Comparison of ENCODE assay signal across 21 mouse cellular contexts in genomic region chr8:95373389-95374002, GRCm38 (mm10). TPM values are rescaled to one million over a fixed set of nuclear protein-coding genes. Genes with fewer than 3 reads are reported as not detected.
DNase-seq lines count a peak whose midpoint lies in the region; ATAC-seq lines count a peak whose summit lies in the region.
"Had no signal": no experiment of that assay in that cellular context is flagged by ENCODE, and none has a peak within 500 bp of the region (broad histone marks: within the 10 kb centered on the region; RNA-seq: fewer than 3 reads in every experiment).

No protein-coding gene starts in this region.

- no peak for ATAC-seq in limb, embryonic 13.5 days (ENCODE audit: low FRiP score, low read depth)
- ATAC-seq in heart, embryonic 13.5 days (ENCODE audit: extremely low read depth, insufficient number of reproducible peaks, low FRiP score, low TSS enrichment), result no peak
- ATAC-seq: liver, postnatal 0 days had no signal

- H3K9me3 ChIP-seq in limb, embryonic 13.5 days, result no peaks in the 10 kb centered on the region
- H3K9me3 ChIP-seq in limb, embryonic 10.5 days (replicated peaks), result no peaks in the 10 kb centered on the region
- H3K9me3 ChIP-seq in heart, embryonic 13.5 days, result no peaks in the 10 kb centered on the region
- H3K9me3 ChIP-seq: forebrain, embryonic 12.5 days; limb, embryonic 15.5 days; neural tube, embryonic 12.5 days had no signal

- 75% methylated on average over 12 of the region's 12 CpGs for WGBS in limb, embryonic 13.5 days
- WGBS in limb, embryonic 10.5 days, result 79% methylated on average over 12 of the region's 12 CpGs
- 56% methylated on average over 12 of the region's 12 CpGs for WGBS in heart, embryonic 13.5 days

- peaks cover 8% of the 10 kb centered on the region; the same call in 1 of the 2 replicates for H3K36me3 ChIP-seq in limb, embryonic 13.5 days
- peaks cover 34% of the 10 kb centered on the region for H3K36me3 ChIP-seq in limb, embryonic 10.5 days
- peaks cover 61% of the 10 kb centered on the region for H3K36me3 ChIP-seq in heart, embryonic 13.5 days
- H3K36me3 ChIP-seq: limb, embryonic 15.5 days had no signal

- H3K4me1 ChIP-seq in limb, embryonic 13.5 days, result peaks cover 30% of the 10 kb centered on the region
- H3K4me1 ChIP-seq in limb, embryonic 10.5 days, result peaks cover 41% of the 10 kb centered on the region
- peaks cover 63% of the 10 kb centered on the region for H3K4me1 ChIP-seq in heart, embryonic 13.5 days
- H3K4me1 ChIP-seq: forebrain, embryonic 12.5 days; neural tube, embryonic 12.5 days had no signal

- H3K27me3 ChIP-seq in limb, embryonic 13.5 days, result no peaks in the 10 kb centered on the region
- H3K27me3 ChIP-seq in limb, embryonic 10.5 days (ENCODE audit: low read depth, poor library complexity, severe bottlenecking), result no peaks in the 10 kb centered on the region
- H3K27me3 ChIP-seq in heart, embryonic 13.5 days (replicated peaks), result no peaks in the 10 kb centered on the region
- H3K27me3 ChIP-seq: forebrain, embryonic 12.5 days; limb, embryonic 15.5 days; neural tube, embryonic 12.5 days had no signal

- no peak overlapping the region for H3K4me3 ChIP-seq in limb, embryonic 13.5 days
- H3K4me3 ChIP-seq in limb, embryonic 10.5 days, result no peak overlapping the region
- H3K4me3 ChIP-seq in heart, embryonic 13.5 days, result no peak overlapping the region
- H3K4me3 ChIP-seq: forebrain, embryonic 12.5 days; limb, embryonic 15.5 days; neural tube, embryonic 12.5 days had no signal

- no peak for DNase-seq in limb, embryonic 10.5 days (ENCODE audit: low spot score)
- peak; percentile 64 to 69 for DNase-seq in heart, adult 18-20 months
- DNase-seq in heart, postnatal 4 days, result peak; percentile 56
- DNase-seq in lung, postnatal 4 days, result no peak
- no peak for DNase-seq in frontal cortex, postnatal 14 days (ENCODE audit: low spot score in 2 of 2)
- DNase-seq in right cerebral cortex, postnatal 4 days, result no peak
- DNase-seq: adrenal gland, postnatal 14 days; B cell, adult 2 months; cerebellum, postnatal 10 days; kidney, adult 2 months; kidney, postnatal 25 days; layer of hippocampus, adult 9-11 months; liver, postnatal 0 days; lung, postnatal 14 days; right cerebral cortex, postnatal 25 days; thymus, postnatal 36 days had no signal

- no peak overlapping the region for H3K27ac ChIP-seq in limb, embryonic 13.5 days
- H3K27ac ChIP-seq in limb, embryonic 10.5 days, result no peak overlapping the region
- H3K27ac ChIP-seq in heart, embryonic 13.5 days (replicated peaks), result peak overlapping the region; percentile 45
- H3K27ac ChIP-seq: forebrain, embryonic 12.5 days; limb, embryonic 15.5 days; neural tube, embryonic 12.5 days had no signal

- H3K4me2 ChIP-seq in limb, embryonic 13.5 days (replicated peaks), result no peak overlapping the region
- no peak overlapping the region for H3K4me2 ChIP-seq in heart, embryonic 13.5 days
- H3K4me2 ChIP-seq: forebrain, embryonic 12.5 days; limb, embryonic 15.5 days; neural tube, embryonic 12.5 days had no signal

- 0 out of 2 replicates have a peak overlapping the region, but pooled peaks have one; percentile 8 for H3K9ac ChIP-seq in limb, embryonic 13.5 days
- H3K9ac ChIP-seq in heart, embryonic 13.5 days, result peak overlapping the region; percentile 3; the same call in 1 of the 2 replicates
- H3K9ac ChIP-seq: forebrain, embryonic 12.5 days; limb, embryonic 15.5 days; liver, postnatal 0 days; neural tube, embryonic 12.5 days had no signal

RNA-seq across cellular contexts. Expression of gene Mmp15, which starts 21.4 kb away (rescaled TPM):
- polyA plus RNA-seq in limb, embryonic 13.5 days (2015; fragmentation: Nextera tagmentation; extraction: Ambion mirVana), result 7.7 and 9.2 TPM in 2 replicates
- polyA plus RNA-seq in limb, embryonic 10.5 days (2016; fragmentation: Nextera tagmentation; extraction: Ambion mirVana), result 9.5 and 10.3 TPM in 2 replicates
- 10 to 100 TPM; 57.4 to 67.4 TPM for total RNA-seq in heart, adult 18-20 months (2021)
- 42.5 and 43.4 TPM in 2 replicates for polyA plus RNA-seq in heart, embryonic 13.5 days (2015; fragmentation: Nextera tagmentation; extraction: Ambion mirVana)
- total RNA-seq in heart, postnatal 4 days (2021), result 100 to 1,000 TPM; 146 to 149 TPM

RNA-seq across cellular contexts. Expression of gene Usb1, which starts 41.4 kb away (rescaled TPM):
- 43.5 and 46.0 TPM in 2 replicates for polyA plus RNA-seq in limb, embryonic 13.5 days (2015; fragmentation: Nextera tagmentation; extraction: Ambion mirVana)
- 42.0 and 45.2 TPM in 2 replicates for polyA plus RNA-seq in limb, embryonic 10.5 days (2016; fragmentation: Nextera tagmentation; extraction: Ambion mirVana)
- 10 to 100 TPM; 13.4 to 14.7 TPM for total RNA-seq in heart, adult 18-20 months (2021)
- 25.5 and 29.1 TPM in 2 replicates for polyA plus RNA-seq in heart, embryonic 13.5 days (2015; fragmentation: Nextera tagmentation; extraction: Ambion mirVana)
- total RNA-seq in heart, postnatal 4 days (2021), result 10 to 100 TPM; 20.2 to 22.4 TPM

RNA-seq across cellular contexts. Expression of gene Zfp319, which starts 41.7 kb away (rescaled TPM):
- polyA plus RNA-seq in limb, embryonic 13.5 days (2015; fragmentation: Nextera tagmentation; extraction: Ambion mirVana), result 10.0 and 11.1 TPM in 2 replicates
- polyA plus RNA-seq in limb, embryonic 10.5 days (2016; fragmentation: Nextera tagmentation; extraction: Ambion mirVana), result 10.3 and 11.5 TPM in 2 replicates
- total RNA-seq in heart, adult 18-20 months (2021), result 1 to 10 TPM; 7.7 to 8.6 TPM
- polyA plus RNA-seq in heart, embryonic 13.5 days (2015; fragmentation: Nextera tagmentation; extraction: Ambion mirVana), result 5.6 and 5.9 TPM in 2 replicates
- 10 to 100 TPM; 12.5 to 14.3 TPM for total RNA-seq in heart, postnatal 4 days (2021)

Comparison
In these comparisons a context has a peak if more than half of its experiments do, and no peak if none do; other contexts are left out.
1. DNase-seq: peak in heart, adult 18-20 months (2 of 2) and heart, postnatal 4 days (single experiment); none in limb, embryonic 10.5 days (single experiment), lung, postnatal 4 days (0 of 2), frontal cortex, postnatal 14 days (0 of 2) and right cerebral cortex, postnatal 4 days (single experiment).